Mouse (Mus musculus) lung, postnatal 0 days (tissue): ENCODE measurements around the gene Tor1aip2. TPM values are rescaled to one million over a fixed set of nuclear protein-coding genes. Genes with fewer than 3 reads are reported as not detected.
A peak's percentile ranks its signal among the peaks of the same experiment; 100 is the strongest.

Source experiments
- ATAC-seq: fragments of 200-750 bp; cut with Nextera tagmentation; 2 replicates; pipeline ENCODE4 v1.8.0; 2017; ENCODE audit warnings: moderate library complexity
- DNase-seq: peaks from one replicate; pipeline ENCODE4 v3.0.0-alpha.2; 2016; ENCODE audit warnings: low spot score
- H3K27ac ChIP-seq: fragments of 300-500 bp; sonication (generic); 2 replicates; pipeline ENCODE4 v1.5.1; 2014; ENCODE audit warnings: antibody characterized with exemption, mild to moderate bottlenecking, low read length, mixed read lengths
- H3K27me3 ChIP-seq: fragments of 300-500 bp; sonication (generic); replicated peaks from 2 replicates; pipeline ENCODE4 v1.6.1; 2014; ENCODE audit warnings: low read length, mixed read lengths; ENCODE audit not compliant: insufficient read depth
- H3K36me3 ChIP-seq: fragments of 300-500 bp; sonication (generic); 2 replicates; pipeline ENCODE4 v1.6.1; 2014; ENCODE audit warnings: low read length, mixed read lengths; ENCODE audit not compliant: insufficient read depth
- H3K4me1 ChIP-seq: fragments of 300-500 bp; sonication (generic); 2 replicates; pipeline ENCODE4 v1.6.1; 2014; ENCODE audit warnings: antibody characterized with exemption, low read depth, low read length, mixed read lengths; ENCODE audit not compliant: insufficient read depth
- H3K4me2 ChIP-seq: fragments of 300-500 bp; sonication (generic); replicated peaks from 2 replicates; pipeline ENCODE4 v1.6.1; 2014; ENCODE audit warnings: low read depth, mild to moderate bottlenecking, low read length, moderate library complexity, mixed read lengths
- H3K4me3 ChIP-seq: fragments of 300-500 bp; sonication (generic); 2 replicates; pipeline ENCODE4 v1.5.1; 2014; ENCODE audit warnings: low read depth, low read length
- H3K9ac ChIP-seq: fragments of 300-500 bp; sonication (generic); replicated peaks from 2 replicates; pipeline ENCODE4 v1.6.1; 2014; ENCODE audit warnings: low read depth, mild to moderate bottlenecking
- H3K9me3 ChIP-seq: fragments of 300-500 bp; sonication (generic); 2 replicates; pipeline ENCODE4 v1.6.1; 2016; ENCODE audit warnings: low read length, mixed read lengths
- CTCF ChIP-seq: IDR thresholded peaks from 2 replicates; pipeline ENCODE4 v1.5.1; 2016; ENCODE audit warnings: antibody characterized with exemption, mild to moderate bottlenecking
- EP300 ChIP-seq: IDR thresholded peaks from 2 replicates; pipeline ENCODE4 v1.6.1; 2016; ENCODE audit warnings: antibody characterized with exemption, mild to moderate bottlenecking, control low read depth
- WGBS: fragments of 180-500 bp; shearing (Covaris S2); extraction: QIAGEN DNeasy Blood & Tissue Kit; methylation state at CpG from one replicate; pipeline ENCODE4 v1.1.7; 2014; 5-methylcytosine and 5-hydroxymethylcytosine counted together
- polyA plus RNA-seq: library from polyadenylated mRNA; unstranded; fragments of >200 nt; fragmentation: Nextera tagmentation; extraction: Ambion mirVana; gene quantifications from 2 replicates; pipeline ENCODE4 v1.2.1, GENCODE M21; 2015

Tor1aip2 gene
- polyA plus RNA-seq, 1 experiment from 2014 or later = 55.2 TPM

- no peaks in the 10 kb centered on the region for H3K27me3 ChIP-seq
- no peak for DNase-seq
- H3K9me3 ChIP-seq = no peaks in the 10 kb centered on the region
- H3K27ac ChIP-seq = no peak overlapping the region
- H3K4me1 ChIP-seq = no peaks in the 10 kb centered on the region
- TF ChIP-seq EP300 (no peak), CTCF (no peak)
- no peak overlapping the region for H3K9ac ChIP-seq
- no peak for ATAC-seq
- H3K36me3 ChIP-seq = no peaks in the 10 kb centered on the region
- 60% methylated on average over 15 of the region's 15 CpGs for WGBS
- no peak overlapping the region for H3K4me3 ChIP-seq
- H3K4me2 ChIP-seq = no peak overlapping the region
These were observed 38.1 kb downstream of the Tor1aip2 start for GRCm38 (mm10) chr1:156073169-156073821.

- no peak overlapping the region for H3K9ac ChIP-seq
- H3K4me2 ChIP-seq = no peak overlapping the region
- no peaks in the 10 kb centered on the region for H3K36me3 ChIP-seq
- H3K27me3 ChIP-seq = no peaks in the 10 kb centered on the region
- H3K4me1 ChIP-seq = no peaks in the 10 kb centered on the region
- ATAC-seq (peak; percentile 74), DNase-seq (peak; percentile 51)
- TF ChIP-seq CTCF (no peak), EP300 (no peak)
- no peaks in the 10 kb centered on the region for H3K9me3 ChIP-seq
- no peak overlapping the region for H3K27ac ChIP-seq
- 26% methylated on average over 8 of the region's 8 CpGs for WGBS
- no peak overlapping the region for H3K4me3 ChIP-seq
These were observed 39.4 kb downstream of the Tor1aip2 start for GRCm38 (mm10) chr1:156074575-156074974.

GRCm38 (mm10) chr1:156076474-156076873 lies 41.3 kb downstream of the Tor1aip2 start:
- 82% methylated on average over 4 of the region's 4 CpGs for WGBS
- no peak overlapping the region for H3K27ac ChIP-seq

GRCm38 (mm10) chr1:156077655-156078054 lies 42.5 kb downstream of the Tor1aip2 start:
- Histone ChIP-seq H3K9ac (no peak overlapping the region), H3K4me2 (no peak overlapping the region), H3K27me3 (no peaks in the 10 kb centered on the region), H3K4me3 (no peak overlapping the region), H3K9me3 (no peaks in the 10 kb centered on the region), H3K4me1 (no peaks in the 10 kb centered on the region), H3K36me3 (no peaks in the 10 kb centered on the region), H3K27ac (no peak overlapping the region)
- TF ChIP-seq EP300 (no peak), CTCF (no peak)
- ATAC-seq = no peak
- 48% methylated on average over 3 of the region's 3 CpGs for WGBS
- no peak for DNase-seq

More at GRCm38 (mm10) chr1:156076474-156076873, 41.3 kb downstream of the Tor1aip2 start:
- H3K9me3 ChIP-seq = no peaks in the 10 kb centered on the region
- no peak for ATAC-seq
- no peak overlapping the region for H3K9ac ChIP-seq
- H3K4me3 ChIP-seq = no peak overlapping the region
- no peaks in the 10 kb centered on the region for H3K27me3 ChIP-seq
- H3K4me2 ChIP-seq = no peak overlapping the region
- no peak for DNase-seq
- H3K4me1 ChIP-seq = no peaks in the 10 kb centered on the region
- TF ChIP-seq CTCF (no peak), EP300 (no peak)
- no peaks in the 10 kb centered on the region for H3K36me3 ChIP-seq

- WGBS = 59% methylated on average over 3 of the region's 3 CpGs
- DNase-seq (no peak), ATAC-seq (no peak)
- Histone ChIP-seq H3K9ac (no peak overlapping the region), H3K36me3 (no peaks in the 10 kb centered on the region), H3K27ac (no peak overlapping the region), H3K9me3 (no peaks in the 10 kb centered on the region), H3K4me2 (no peak overlapping the region), H3K4me3 (no peak overlapping the region), H3K4me1 (no peaks in the 10 kb centered on the region), H3K27me3 (no peaks in the 10 kb centered on the region)
- TF ChIP-seq EP300 = no peak
- TF ChIP-seq CTCF = no peak
These were observed 49.4 kb downstream of the Tor1aip2 start for GRCm38 (mm10) chr1:156084603-156085002.

- 58% methylated on average over 5 of the region's 5 CpGs for WGBS
- no peaks in the 10 kb centered on the region for H3K9me3 ChIP-seq
- H3K27me3 ChIP-seq = no peaks in the 10 kb centered on the region
- DNase-seq = peak; percentile 81
- H3K4me3 ChIP-seq = no peak overlapping the region
- TF ChIP-seq EP300 = no peak
- peak; percentile 93 for TF ChIP-seq CTCF
- no peak overlapping the region for H3K27ac ChIP-seq
- no peaks in the 10 kb centered on the region for H3K36me3 ChIP-seq
- H3K9ac ChIP-seq = no peak overlapping the region
- ATAC-seq = no peak
- no peaks in the 10 kb centered on the region for H3K4me1 ChIP-seq
- no peak overlapping the region for H3K4me2 ChIP-seq
These were observed 50.6 kb downstream of the Tor1aip2 start for GRCm38 (mm10) chr1:156085770-156086169.
